Mouse (Mus musculus) hindbrain, embryonic 11.5 days (tissue): ENCODE results near the gene Msmo1. TPM values are rescaled to one million over a fixed set of nuclear protein-coding genes. Genes with fewer than 3 reads are reported as not detected.

Experiments used
- ATAC-seq: fragments of 200-750 bp; cut with Nextera tagmentation; 2 replicates; pipeline ENCODE4 v1.8.0; 2017; ENCODE audit warnings: mild to moderate bottlenecking, moderate TSS enrichment, moderate library complexity; ENCODE audit not compliant: low FRiP score
- DNase-seq: peaks from one replicate; pipeline ENCODE4 v3.0.0-alpha.2; 2015; ENCODE audit warnings: low spot score
- H3K27ac ChIP-seq: fragments of 300-500 bp; sonication (generic); 2 replicates; pipeline ENCODE4 v1.5.1; 2014; ENCODE audit warnings: mild to moderate bottlenecking, low read depth, low read length
- H3K27me3 ChIP-seq: fragments of 300-500 bp; sonication (generic); 2 replicates; pipeline ENCODE4 v1.6.1; 2014; ENCODE audit warnings: mild to moderate bottlenecking, low read length, moderate library complexity, mixed read lengths; ENCODE audit not compliant: control insufficient read depth, insufficient read depth
- H3K36me3 ChIP-seq: fragments of 300-500 bp; sonication (generic); 2 replicates; pipeline ENCODE4 v1.6.1; 2014; ENCODE audit warnings: mild to moderate bottlenecking, low read length, moderate library complexity, mixed read lengths; ENCODE audit not compliant: control insufficient read depth, insufficient read depth
- H3K4me1 ChIP-seq: fragments of 300-500 bp; sonication (generic); replicated peaks from 2 replicates; pipeline ENCODE4 v1.6.1; 2014; ENCODE audit warnings: low read length, mixed read lengths; ENCODE audit not compliant: control insufficient read depth, insufficient read depth
- H3K4me2 ChIP-seq: fragments of 300-500 bp; sonication (generic); replicated peaks from 2 replicates; pipeline ENCODE4 v1.6.1; 2014; ENCODE audit warnings: mild to moderate bottlenecking, low read depth, low read length
- H3K4me3 ChIP-seq: fragments of 300-500 bp; sonication (generic); 2 replicates; pipeline ENCODE4 v1.5.1; 2014; ENCODE audit warnings: low read depth, low read length
- H3K9ac ChIP-seq: fragments of 300-500 bp; sonication (generic); 2 replicates; pipeline ENCODE4 v1.6.1; 2014; ENCODE audit warnings: low read depth, low read length
- H3K9me3 ChIP-seq: fragments of 300-500 bp; sonication (generic); 2 replicates; pipeline ENCODE4 v1.6.1; 2016; ENCODE audit warnings: low read length; ENCODE audit not compliant: control insufficient read depth
- WGBS: fragments of 180-500 bp; shearing (Covaris S2); extraction: QIAGEN DNeasy Blood & Tissue Kit; methylation state at CpG from one replicate; pipeline ENCODE4 v1.1.7; 2014; 5-methylcytosine and 5-hydroxymethylcytosine counted together
- polyA plus RNA-seq: library from polyadenylated mRNA; unstranded; fragments of >200 nt; fragmentation: Nextera tagmentation; extraction: Ambion mirVana; gene quantifications from 2 replicates; pipeline ENCODE4 v1.2.1, GENCODE M21; 2014

Msmo1 gene
- polyA plus RNA-seq = 236 and 238 TPM in 2 replicates

GRCm38 (mm10) chr8:64733271-64733943 is at the start of gene Msmo1:
Msmo1 (minus strand) TSS chr8:64733792.
- H3K9ac ChIP-seq = peak within 1 kb of the TSS; percentile 73
- ATAC-seq (peak; percentile 100), DNase-seq (peak; percentile 95)
- H3K4me2 ChIP-seq = peak within 1 kb of the TSS; percentile 68
- H3K36me3 ChIP-seq = peaks cover 6% of the 10 kb centered on the region; the same call in 1 of the 2 replicates
- no peaks in the 10 kb centered on the region for H3K27me3 ChIP-seq
- no peaks in the 10 kb centered on the region for H3K9me3 ChIP-seq
- peak within 1 kb of the TSS; percentile 63 for H3K27ac ChIP-seq
- peak within 1 kb of the TSS; percentile 82 for H3K4me3 ChIP-seq
- WGBS = under 1% methylated on average over 60 of the region's 60 CpGs
- no peaks in the 10 kb centered on the region; the same call in 1 of the 2 replicates for H3K4me1 ChIP-seq

- no peak for DNase-seq
- Histone ChIP-seq H3K27me3 (no peaks in the 10 kb centered on the region), H3K9me3 (no peaks in the 10 kb centered on the region), H3K27ac (no peak overlapping the region), H3K36me3 (no peaks in the 10 kb centered on the region), H3K4me2 (no peak overlapping the region), H3K4me1 (no peaks in the 10 kb centered on the region), H3K4me3 (no peak overlapping the region), H3K9ac (no peak overlapping the region)
- no peak for ATAC-seq
- WGBS = 92% methylated on average over 6 of the region's 6 CpGs
Measured at GRCm38 (mm10) chr8:64781947-64782346, 48.4 kb upstream of the Msmo1 start.

GRCm38 (mm10) chr8:64777925-64778324 is 44.3 kb upstream of the Msmo1 start:
- WGBS = 78% methylated on average over 9 of the region's 9 CpGs
- Histone ChIP-seq H3K4me1 (no peaks in the 10 kb centered on the region), H3K4me2 (no peak overlapping the region), H3K9ac (no peak overlapping the region), H3K27ac (no peak overlapping the region), H3K9me3 (no peaks in the 10 kb centered on the region), H3K36me3 (no peaks in the 10 kb centered on the region), H3K27me3 (no peaks in the 10 kb centered on the region), H3K4me3 (no peak overlapping the region)
- DNase-seq (no peak), ATAC-seq (no peak)

GRCm38 (mm10) chr8:64774136-64774535 is 40.5 kb upstream of the Msmo1 start:
- H3K4me1 ChIP-seq = no peaks in the 10 kb centered on the region
- H3K4me2 ChIP-seq = no peak overlapping the region

GRCm38 (mm10) chr8:64770814-64771213 is 37.2 kb upstream of the Msmo1 start:
- Histone ChIP-seq H3K27me3 (no peaks in the 10 kb centered on the region), H3K27ac (no peak overlapping the region), H3K9ac (no peak overlapping the region), H3K4me3 (no peak overlapping the region), H3K4me1 (no peaks in the 10 kb centered on the region), H3K4me2 (no peak overlapping the region), H3K9me3 (no peaks in the 10 kb centered on the region), H3K36me3 (no peaks in the 10 kb centered on the region)
- 92% methylated on average over 7 of the region's 7 CpGs for WGBS
- ATAC-seq (no peak), DNase-seq (no peak)

More at GRCm38 (mm10) chr8:64774136-64774535, 40.5 kb upstream of the Msmo1 start:
- Histone ChIP-seq H3K9ac (no peak overlapping the region), H3K9me3 (no peaks in the 10 kb centered on the region), H3K4me3 (no peak overlapping the region), H3K27ac (no peak overlapping the region), H3K27me3 (no peaks in the 10 kb centered on the region), H3K36me3 (no peaks in the 10 kb centered on the region)
- no peak for ATAC-seq
- no peak for DNase-seq
- 96% methylated on average over 6 of the region's 6 CpGs for WGBS

- H3K4me1 ChIP-seq = no peaks in the 10 kb centered on the region
- no peaks in the 10 kb centered on the region for H3K27me3 ChIP-seq
- H3K4me2 ChIP-seq = no peak overlapping the region
- DNase-seq (no peak), ATAC-seq (no peak)
- 85% methylated on average over 7 of the region's 7 CpGs for WGBS
- no peaks in the 10 kb centered on the region for H3K9me3 ChIP-seq
- no peak overlapping the region for H3K4me3 ChIP-seq
- H3K27ac ChIP-seq = no peak overlapping the region
- no peak overlapping the region for H3K9ac ChIP-seq
- no peaks in the 10 kb centered on the region for H3K36me3 ChIP-seq
Measured at GRCm38 (mm10) chr8:64769586-64769985, 36.0 kb upstream of the Msmo1 start.

GRCm38 (mm10) chr8:64768645-64769044 is 35.1 kb upstream of the Msmo1 start:
- H3K27me3 ChIP-seq = no peaks in the 10 kb centered on the region
- H3K9me3 ChIP-seq = no peaks in the 10 kb centered on the region
- no peaks in the 10 kb centered on the region for H3K36me3 ChIP-seq
- H3K4me1 ChIP-seq = no peaks in the 10 kb centered on the region
- WGBS = 84% methylated on average over 8 of the region's 9 CpGs
- H3K9ac ChIP-seq = no peak overlapping the region
- H3K4me2 ChIP-seq = no peak overlapping the region
- DNase-seq (no peak), ATAC-seq (no peak)
- no peak overlapping the region for H3K27ac ChIP-seq
- no peak overlapping the region for H3K4me3 ChIP-seq

GRCm38 (mm10) chr8:64767047-64767446 is 33.5 kb upstream of the Msmo1 start:
- Histone ChIP-seq H3K27ac (no peak overlapping the region), H3K4me1 (no peaks in the 10 kb centered on the region), H3K4me2 (no peak overlapping the region), H3K9ac (no peak overlapping the region), H3K27me3 (no peaks in the 10 kb centered on the region), H3K36me3 (no peaks in the 10 kb centered on the region), H3K4me3 (no peak overlapping the region), H3K9me3 (no peaks in the 10 kb centered on the region)
- no peak for ATAC-seq
- DNase-seq = no peak
- 91% methylated on average over 9 of the region's 9 CpGs for WGBS

- no peaks in the 10 kb centered on the region for H3K4me1 ChIP-seq
- WGBS = 86% methylated on average over 9 of the region's 9 CpGs
- no peaks in the 10 kb centered on the region for H3K36me3 ChIP-seq
- H3K4me2 ChIP-seq = no peak overlapping the region
- DNase-seq (no peak), ATAC-seq (no peak)
- H3K4me3 ChIP-seq = no peak overlapping the region
- no peak overlapping the region for H3K9ac ChIP-seq
- H3K9me3 ChIP-seq = no peaks in the 10 kb centered on the region
- H3K27ac ChIP-seq = no peak overlapping the region
- H3K27me3 ChIP-seq = no peaks in the 10 kb centered on the region
Measured at GRCm38 (mm10) chr8:64764075-64764474, 30.5 kb upstream of the Msmo1 start.
